Mouse (Mus musculus): ENCODE data around the gene Fkbp4.
"Not testable (repeated sequence)": the region's sequence is repeated elsewhere in the genome, so short reads cannot be mapped to it uniquely, and the experiment has no call there.

Gene Fkbp4

GRCm38 (mm10) chr6:128397574-128398261 is 40.8 kb downstream of the Fkbp4 start:
- no peak for DNase-seq (ENCODE audit: low spot score in 2 of 2)

- DNase-seq (ENCODE audit: low spot score in 2 of 2), result no peak
Observed at GRCm38 (mm10) chr6:128390683-128391082, 47.8 kb downstream of the Fkbp4 start.

GRCm38 (mm10) chr6:128389185-128389584 is 49.3 kb downstream of the Fkbp4 start:
- no peak for DNase-seq (ENCODE audit: low spot score in 2 of 2)

- no peak for DNase-seq (ENCODE audit: low spot score in 2 of 2)
Observed at GRCm38 (mm10) chr6:128385026-128385425, 53.5 kb downstream of the Fkbp4 start.

GRCm38 (mm10) chr6:128383752-128384151 is 54.7 kb downstream of the Fkbp4 start:
- DNase-seq (ENCODE audit: low spot score in 2 of 2), result no peak

- no peak for DNase-seq (ENCODE audit: low spot score in 2 of 2)
Observed at GRCm38 (mm10) chr6:128381254-128381653, 57.2 kb downstream of the Fkbp4 start.

- not testable (repeated sequence) for DNase-seq (ENCODE audit: low spot score in 2 of 2)
Observed at GRCm38 (mm10) chr6:128380594-128381167, 57.8 kb downstream of the Fkbp4 start.
